Mouse (Mus musculus) thymus, adult 2 months (tissue): Measurements from ENCODE around the gene Smg9.

Experiments used
- CTCF ChIP-seq: fragments of 200-500 bp; IDR thresholded peaks from 2 replicates; pipeline ENCODE4 v1.5.1; 2012; ENCODE audit warnings: mild to moderate bottlenecking, control low read depth, low read length, moderate library complexity, borderline replicate concordance; ENCODE audit not compliant: control insufficient read depth, poor library complexity, insufficient read depth; ENCODE audit errors: extremely low read depth
- POLR2A ChIP-seq: fragments of 200-500 bp; IDR thresholded peaks from 2 replicates; pipeline ENCODE4 v1.6.1; 2012; ENCODE audit warnings: mild to moderate bottlenecking, low read length, control low read depth, moderate library complexity; ENCODE audit not compliant: control insufficient read depth, poor library complexity, insufficient read depth; ENCODE audit errors: extremely low read depth

DNA sequence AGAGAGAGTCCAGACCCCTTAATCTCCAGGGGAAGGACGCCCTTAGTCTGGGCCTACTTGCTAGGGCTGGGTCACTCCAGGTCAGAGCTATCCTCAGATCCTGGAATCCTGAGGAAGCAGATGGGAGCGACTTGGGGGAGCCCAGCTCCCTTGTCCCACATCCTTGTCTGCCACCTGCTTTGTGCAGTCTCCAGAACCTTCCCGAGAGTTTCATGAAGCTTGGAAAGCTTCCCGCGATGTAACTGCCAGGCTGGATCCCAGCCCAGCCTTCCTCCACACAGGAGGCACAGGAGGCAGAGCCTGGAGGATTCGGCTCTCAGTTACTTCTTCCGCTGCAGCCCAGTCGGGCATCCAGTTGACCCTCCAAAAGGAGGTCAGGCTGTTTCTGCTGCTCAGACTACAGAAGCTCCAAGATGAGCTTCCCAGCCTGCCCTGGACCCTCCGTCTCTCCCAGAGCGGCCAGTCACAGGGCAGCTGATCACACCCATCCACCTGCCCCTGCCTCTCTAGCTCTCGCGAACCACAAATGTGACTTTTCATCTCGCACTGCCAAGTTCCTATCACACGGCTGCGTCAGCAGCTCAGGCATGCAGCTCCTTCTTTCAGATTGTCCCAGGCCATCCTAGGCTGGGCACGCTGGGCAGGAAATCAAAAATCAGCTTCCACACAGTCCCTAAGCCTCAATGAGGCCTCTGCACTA is 30.1 kb downstream of the Smg9 start:
- TF ChIP-seq POLR2A: no peak
- no peak for TF ChIP-seq CTCF
